Mouse (Mus musculus) naive thymus-derived CD4-positive, alpha-beta T cell, adult 2 months (primary cell): ENCODE data around the gene Tlcd1.
"Not testable (repeated sequence)": the region's sequence is repeated elsewhere in the genome, so short reads cannot be mapped to it uniquely, and the experiment has no call there.

Experiments used
- DNase-seq: peaks from one replicate; pipeline ENCODE4 v3.0.0-alpha.2; 2011; ENCODE audit warnings: low read depth

The Tlcd1 gene

GRCm38 (mm10) chr11:78176402-78176862, at the start of gene Tlcd1, which contains the start of gene Nek8:
TSS of gene Tlcd1 (plus strand) at chr11:78176711.
TSS of gene Nek8 (minus strand) at chr11:78176675.
- DNase-seq = peak; percentile 96

GRCm38 (mm10) chr11:78126739-78127138, 49.8 kb upstream of the Tlcd1 start:
- DNase-seq = no peak

DNA sequence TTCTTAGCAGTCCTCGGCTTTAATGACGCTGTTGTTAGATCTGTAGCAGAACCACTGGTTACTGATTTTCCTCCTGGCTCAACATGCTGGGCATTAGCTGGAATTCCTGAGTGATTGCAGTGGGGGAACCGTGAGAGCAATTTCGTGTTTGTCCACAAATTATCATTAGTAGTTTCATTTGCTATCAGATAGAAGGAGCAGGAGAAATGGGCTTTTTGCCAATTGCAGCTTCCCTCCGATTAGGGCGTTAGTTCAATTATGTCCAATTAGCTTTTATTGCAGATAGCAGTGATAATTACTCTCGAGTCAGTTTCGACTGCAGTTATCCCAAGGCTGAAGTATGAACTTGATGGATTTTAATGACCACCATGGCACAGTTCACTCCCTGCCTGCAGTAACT, 47.1 kb upstream of the Tlcd1 start:
- no peak for DNase-seq

DNA sequence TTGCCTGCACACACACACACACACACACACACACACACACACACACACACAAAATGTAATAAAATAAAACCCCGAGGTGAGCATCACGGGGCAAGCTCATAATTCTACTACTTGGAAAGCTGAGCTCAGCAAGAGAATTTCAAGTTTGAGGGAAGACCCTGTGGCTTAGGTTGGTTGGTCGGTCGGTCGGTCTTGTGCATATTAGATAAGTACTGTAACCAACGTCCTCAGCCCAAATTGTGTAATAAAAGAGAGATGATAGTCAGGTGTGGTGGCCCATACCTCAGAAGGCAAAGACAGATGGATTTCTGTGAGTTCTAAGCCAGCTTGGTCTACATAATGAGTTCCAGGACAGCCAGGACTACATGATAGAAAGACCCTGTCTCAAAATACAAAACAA, 42.6 kb upstream of the Tlcd1 start:
- DNase-seq = no peak

DNA sequence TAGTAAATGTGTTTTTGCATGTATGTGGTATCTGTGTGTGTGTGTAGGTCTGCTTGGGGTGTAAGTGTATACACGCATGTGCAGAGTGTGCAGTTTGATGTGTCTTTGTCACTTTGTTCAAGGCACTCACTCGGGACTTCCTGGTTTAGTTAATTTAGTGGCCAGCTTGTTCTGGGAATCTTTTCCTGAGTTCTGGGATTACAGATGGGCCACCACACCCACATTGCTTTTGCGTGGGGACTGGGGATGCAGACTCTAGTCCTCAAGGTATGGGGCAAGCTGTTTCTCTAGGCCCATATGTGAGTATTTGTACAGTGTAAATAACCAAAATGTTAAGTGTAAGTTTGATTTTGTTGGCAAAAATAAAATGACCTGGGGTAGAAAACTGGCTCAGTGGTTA, 42.2 kb upstream of the Tlcd1 start:
- no peak for DNase-seq

GRCm38 (mm10) chr11:78135314-78135713, 41.2 kb upstream of the Tlcd1 start:
- DNase-seq = not testable (repeated sequence)

GRCm38 (mm10) chr11:78136132-78136531, 40.4 kb upstream of the Tlcd1 start:
- no peak for DNase-seq

DNA sequence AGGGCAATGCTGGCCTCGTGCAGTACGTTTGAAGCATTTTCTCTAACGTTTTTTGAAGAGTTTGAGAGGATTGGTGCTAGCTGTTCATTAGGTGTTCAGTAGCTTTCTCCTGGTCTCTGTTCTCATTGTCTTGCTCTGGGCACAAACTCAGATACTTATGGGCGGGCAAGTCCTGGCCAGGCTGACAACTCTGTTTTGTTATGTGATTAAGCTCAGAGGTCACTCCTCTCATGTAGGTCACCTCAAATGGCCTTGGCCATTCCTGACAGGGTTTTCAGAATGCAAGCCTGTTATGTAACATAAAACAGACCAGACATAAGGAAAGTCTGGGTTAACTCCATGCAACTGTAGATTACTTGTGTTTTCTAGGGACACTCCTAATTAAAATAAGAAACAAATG, 38.9 kb upstream of the Tlcd1 start:
- DNase-seq = no peak

- DNase-seq = no peak
Measured at GRCm38 (mm10) chr11:78138023-78138422, 38.5 kb upstream of the Tlcd1 start.

DNA sequence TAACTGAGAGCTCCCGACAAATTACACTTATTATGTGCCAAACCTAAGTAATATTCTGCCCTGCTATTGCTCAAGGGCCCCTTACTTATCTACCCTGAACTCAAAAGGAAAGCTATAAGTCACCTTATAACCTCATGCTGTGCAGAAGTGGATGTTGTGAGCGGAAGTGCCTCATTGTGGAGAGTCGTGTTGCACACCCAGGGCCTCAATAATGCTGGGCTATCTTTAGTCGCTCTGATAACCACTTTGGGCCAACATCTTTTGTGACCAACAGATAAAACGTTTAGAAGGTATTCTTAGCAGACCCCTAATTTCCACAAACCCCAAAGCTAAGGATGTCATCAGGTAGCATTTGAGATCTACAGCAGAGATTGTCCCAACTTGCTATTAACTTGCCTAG, 35.8 kb upstream of the Tlcd1 start:
- no peak for DNase-seq

GRCm38 (mm10) chr11:78143520-78143919, 33.0 kb upstream of the Tlcd1 start:
- DNase-seq = no peak

GRCm38 (mm10) chr11:78146168-78146567, 30.3 kb upstream of the Tlcd1 start:
- DNase-seq = no peak

GRCm38 (mm10) chr11:78146707-78147543, 29.6 kb upstream of the Tlcd1 start:
- DNase-seq = no peak

DNA sequence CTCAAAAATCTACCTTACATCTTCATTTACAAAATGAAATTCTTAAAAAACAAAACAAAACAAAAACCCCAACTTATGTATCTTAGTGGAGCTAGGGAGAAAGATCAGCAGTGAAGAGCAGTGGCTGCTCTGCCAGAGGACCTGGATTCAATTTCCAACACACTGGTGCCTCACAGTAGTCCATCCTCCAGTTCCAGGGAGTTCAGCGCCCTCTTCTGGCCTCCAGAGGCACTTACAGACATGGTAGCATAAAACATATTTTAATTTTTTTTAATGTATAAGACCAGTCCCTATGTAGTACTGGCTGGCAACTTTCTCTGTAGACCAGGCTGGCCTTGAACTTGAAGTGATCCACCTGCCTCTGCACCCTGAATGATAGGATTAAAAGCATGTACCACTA, 25.4 kb upstream of the Tlcd1 start:
- peak; percentile 38 for DNase-seq

DNA sequence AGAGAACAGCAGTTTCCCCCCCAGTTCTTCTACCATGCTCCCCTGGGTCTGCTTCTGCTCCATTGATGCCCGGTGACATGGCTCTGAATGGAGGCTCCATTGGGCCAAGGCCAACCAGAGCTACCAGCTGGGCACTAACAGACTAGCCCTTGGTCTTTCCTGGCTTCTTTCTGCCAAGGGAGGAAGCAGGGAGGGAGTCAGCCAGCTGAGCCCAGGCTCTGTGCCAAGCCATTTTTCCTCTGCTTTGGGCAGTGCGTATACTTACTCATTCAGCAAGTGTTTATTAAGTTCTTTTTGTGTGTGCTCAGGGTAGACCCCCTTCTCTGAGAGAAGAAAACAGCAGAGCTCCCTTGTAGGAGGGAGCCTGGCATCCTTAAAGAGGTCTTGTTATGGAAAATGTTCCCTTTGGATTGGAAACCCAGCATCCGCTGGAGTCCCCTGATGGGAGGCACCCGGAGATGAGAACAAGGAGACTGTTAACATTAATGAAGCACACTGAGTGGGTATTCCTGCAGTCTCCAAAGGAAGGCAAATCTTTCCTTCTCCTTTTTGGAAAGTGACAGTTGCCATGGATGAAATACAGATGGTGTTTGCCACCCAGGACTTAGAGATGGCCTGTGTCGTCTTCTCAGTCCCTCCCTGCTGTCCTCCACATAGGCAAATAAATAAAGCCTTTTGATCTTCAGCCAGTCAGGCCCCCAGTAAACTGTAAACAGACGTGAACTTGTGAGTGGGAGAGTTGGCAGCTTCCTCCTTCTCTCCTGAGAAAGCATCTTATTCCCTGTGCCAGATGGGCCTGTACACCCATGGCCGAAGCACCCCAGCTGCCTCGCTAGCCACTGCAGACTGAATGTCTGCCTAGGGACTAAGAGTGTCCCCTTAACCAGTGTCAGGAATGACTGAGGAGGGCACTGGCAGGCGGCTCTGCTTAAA, 23.9 kb upstream of the Tlcd1 start:
- no peak for DNase-seq

- DNase-seq = no peak
Measured at GRCm38 (mm10) chr11:78153778-78154177, 22.7 kb upstream of the Tlcd1 start.

GRCm38 (mm10) chr11:78155674-78156073, 20.8 kb upstream of the Tlcd1 start:
- DNase-seq = no peak

- no peak for DNase-seq
Measured at GRCm38 (mm10) chr11:78156156-78156699, 20.3 kb upstream of the Tlcd1 start.

GRCm38 (mm10) chr11:78159096-78159495, 17.4 kb upstream of the Tlcd1 start:
- peak; percentile 94 for DNase-seq

- peak; percentile 15 for DNase-seq
Measured at GRCm38 (mm10) chr11:78159557-78159956, 17.0 kb upstream of the Tlcd1 start.

DNA sequence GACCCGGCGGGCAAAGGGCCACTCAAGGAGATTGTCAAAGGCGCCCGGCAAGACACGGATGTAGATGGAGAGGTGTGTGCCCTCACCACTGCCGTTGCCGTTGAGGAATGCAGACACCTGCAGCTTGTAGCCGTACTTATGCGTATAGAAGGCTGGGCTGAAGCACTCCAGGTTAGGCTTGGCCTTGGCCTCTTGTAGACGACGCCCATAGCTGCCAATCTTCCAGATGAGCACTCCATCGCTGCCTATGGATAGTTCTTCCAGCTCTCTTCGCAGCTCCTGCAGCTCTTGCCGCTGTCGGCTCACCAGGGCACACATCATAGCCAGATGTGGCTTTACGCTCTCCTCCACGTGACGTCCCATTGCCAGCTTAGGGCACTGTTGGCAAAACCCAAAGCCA, 16.3 kb upstream of the Tlcd1 start:
- no peak for DNase-seq

DNA sequence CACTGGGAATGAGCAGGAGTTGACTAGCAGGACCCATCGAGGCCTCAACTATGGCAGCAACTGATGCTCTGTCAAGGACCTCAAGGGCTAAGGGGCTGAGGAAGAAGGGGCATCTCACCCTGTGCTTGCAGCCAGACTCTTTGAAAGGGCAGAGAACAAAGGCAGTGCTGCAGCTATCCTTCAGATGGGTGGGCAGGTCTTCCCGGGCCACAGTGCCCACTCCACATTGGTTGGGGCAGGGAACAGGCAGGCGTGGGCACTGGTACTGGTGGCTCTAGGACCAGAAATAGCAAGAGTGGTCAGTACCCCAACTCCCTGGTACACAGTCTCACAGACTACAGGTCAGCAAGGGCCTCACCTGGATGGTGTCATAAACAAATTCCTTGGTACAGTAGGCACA, 15.8 kb upstream of the Tlcd1 start:
- no peak for DNase-seq

DNA sequence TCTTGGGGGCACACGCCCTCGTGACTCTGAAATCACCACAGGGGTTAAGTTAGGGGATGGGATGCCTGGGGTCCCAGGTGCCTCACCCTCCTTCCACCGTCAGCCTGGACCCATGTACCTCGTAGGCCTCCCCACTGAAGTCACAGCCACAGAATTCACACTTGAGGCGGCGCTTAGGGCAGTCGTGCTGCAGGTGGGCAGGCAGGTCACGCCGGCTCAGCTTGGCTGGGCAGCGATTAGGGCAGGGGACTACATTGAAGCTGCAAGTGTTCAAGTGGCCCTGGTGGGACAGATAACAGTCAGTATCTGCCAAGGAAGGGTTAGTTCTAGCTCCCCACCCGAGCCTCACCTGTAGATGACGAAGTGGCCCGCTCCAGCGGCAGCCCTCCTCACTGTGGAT, 15.3 kb upstream of the Tlcd1 start:
- no peak for DNase-seq
